Mouse (Mus musculus) ovary, postnatal 10 days (tissue): ENCODE measurements around the gene Sh2d4b.

Experiments
- DNase-seq: peaks from one replicate; pipeline ENCODE4 v3.0.0; 2022; ENCODE audit warnings: low spot score

Sh2d4b gene

GRCm38 (mm10) chr14:40893196-40893595 is at the start of gene Sh2d4b:
Gene Sh2d4b, minus strand, starts transcription at chr14:40893266.
- no peak for DNase-seq

- no peak for DNase-seq
Measured at GRCm38 (mm10) chr14:40942429-40942828, 49.4 kb upstream of the Sh2d4b start.

- DNase-seq: no peak
Measured at GRCm38 (mm10) chr14:40938380-40938987, 45.4 kb upstream of the Sh2d4b start.

- no peak for DNase-seq
Measured at GRCm38 (mm10) chr14:40937052-40937451, 44.0 kb upstream of the Sh2d4b start.

GRCm38 (mm10) chr14:40935481-40935880 is 42.4 kb upstream of the Sh2d4b start:
- no peak for DNase-seq

GRCm38 (mm10) chr14:40935054-40935453 is 42.0 kb upstream of the Sh2d4b start:
- no peak for DNase-seq

- DNase-seq: no peak
Measured at GRCm38 (mm10) chr14:40933328-40933727, 40.3 kb upstream of the Sh2d4b start.

- no peak for DNase-seq
Measured at GRCm38 (mm10) chr14:40932225-40932624, 39.2 kb upstream of the Sh2d4b start.

GRCm38 (mm10) chr14:40931115-40931829 is 38.2 kb upstream of the Sh2d4b start:
- DNase-seq: no peak

GRCm38 (mm10) chr14:40929943-40930342 is 36.9 kb upstream of the Sh2d4b start:
- DNase-seq: no peak

GRCm38 (mm10) chr14:40928897-40929296 is 35.8 kb upstream of the Sh2d4b start:
- no peak for DNase-seq

- no peak for DNase-seq
Measured at GRCm38 (mm10) chr14:40927041-40927440, 34.0 kb upstream of the Sh2d4b start.

GRCm38 (mm10) chr14:40924378-40925113 is 31.5 kb upstream of the Sh2d4b start:
- no peak for DNase-seq

- no peak for DNase-seq
Measured at GRCm38 (mm10) chr14:40921241-40921640, 28.2 kb upstream of the Sh2d4b start.

- no peak for DNase-seq
Measured at GRCm38 (mm10) chr14:40919521-40919920, 26.5 kb upstream of the Sh2d4b start.

GRCm38 (mm10) chr14:40918477-40918876 is 25.4 kb upstream of the Sh2d4b start:
- DNase-seq: no peak

- DNase-seq: peak; percentile 96
Measured at GRCm38 (mm10) chr14:40917632-40918031, 24.6 kb upstream of the Sh2d4b start.

GRCm38 (mm10) chr14:40916667-40917066 is 23.6 kb upstream of the Sh2d4b start:
- DNase-seq: no peak

GRCm38 (mm10) chr14:40915838-40916237 is 22.8 kb upstream of the Sh2d4b start:
- DNase-seq: no peak

- DNase-seq: no peak
Measured at GRCm38 (mm10) chr14:40914701-40915100, 21.6 kb upstream of the Sh2d4b start.

GRCm38 (mm10) chr14:40913709-40914108 is 20.6 kb upstream of the Sh2d4b start:
- no peak for DNase-seq

GRCm38 (mm10) chr14:40911529-40911928 is 18.5 kb upstream of the Sh2d4b start:
- DNase-seq: no peak

- no peak for DNase-seq
Measured at GRCm38 (mm10) chr14:40908763-40909162, 15.7 kb upstream of the Sh2d4b start.
